Mouse (Mus musculus) small intestine, adult 2 months (tissue): ENCODE measurements at regions not wholly inside any gene's neighbourhood (a gene's known extent, or its start where the extent isn't known, plus 50 kb on each side); places are given as distances from the start of the nearest gene placed in this dataset.

Experiments
- H3K27ac ChIP-seq: fragments of 200-500 bp; 2 replicates; pipeline ENCODE4 v1.5.1; 2012; ENCODE audit warnings: low read depth, low read length, control low read depth, inconsistent platforms; ENCODE audit not compliant: insufficient read depth
- H3K27me3 ChIP-seq: fragments of 200-500 bp; 2 replicates; pipeline ENCODE4 v1.6.1; 2012; ENCODE audit warnings: mild to moderate bottlenecking, moderate library complexity, low read length, inconsistent platforms; ENCODE audit not compliant: control insufficient read depth, insufficient read depth
- H3K36me3 ChIP-seq: fragments of 200-500 bp; 2 replicates; pipeline ENCODE4 v1.6.1; 2012; ENCODE audit warnings: mild to moderate bottlenecking, low read length, control low read depth, inconsistent platforms; ENCODE audit not compliant: control insufficient read depth, insufficient read depth
- H3K4me1 ChIP-seq: fragments of 200-500 bp; 2 replicates; pipeline ENCODE4 v1.6.1; 2012; ENCODE audit warnings: low read length, inconsistent platforms, mixed read lengths; ENCODE audit not compliant: control insufficient read depth, insufficient read depth, insufficient read length
- H3K4me3 ChIP-seq: fragments of 200-500 bp; 2 replicates; pipeline ENCODE4 v1.5.1; 2012; ENCODE audit warnings: low read depth, mild to moderate bottlenecking, control low read depth, inconsistent platforms, low read length, moderate library complexity
- CTCF ChIP-seq: fragments of 200-500 bp; IDR thresholded peaks from 2 replicates; pipeline ENCODE4 v1.5.1; 2012; ENCODE audit warnings: low read depth, mild to moderate bottlenecking, control low read depth, inconsistent platforms, low read length, moderate library complexity, mixed read lengths; ENCODE audit not compliant: insufficient replicate concordance, insufficient read length; ENCODE audit errors: extremely low read depth
- POLR2A ChIP-seq: fragments of 200-500 bp; IDR thresholded peaks from 2 replicates; pipeline ENCODE4 v1.6.1; 2012; ENCODE audit warnings: low read depth, mild to moderate bottlenecking, control low read depth, inconsistent platforms, low read length, moderate library complexity
- WGBS: fragments of 180-500 bp; shearing (Covaris S2); methylation state at CpG from one replicate; pipeline ENCODE4 v1.1.7; 2018; 5-methylcytosine and 5-hydroxymethylcytosine counted together

DNA sequence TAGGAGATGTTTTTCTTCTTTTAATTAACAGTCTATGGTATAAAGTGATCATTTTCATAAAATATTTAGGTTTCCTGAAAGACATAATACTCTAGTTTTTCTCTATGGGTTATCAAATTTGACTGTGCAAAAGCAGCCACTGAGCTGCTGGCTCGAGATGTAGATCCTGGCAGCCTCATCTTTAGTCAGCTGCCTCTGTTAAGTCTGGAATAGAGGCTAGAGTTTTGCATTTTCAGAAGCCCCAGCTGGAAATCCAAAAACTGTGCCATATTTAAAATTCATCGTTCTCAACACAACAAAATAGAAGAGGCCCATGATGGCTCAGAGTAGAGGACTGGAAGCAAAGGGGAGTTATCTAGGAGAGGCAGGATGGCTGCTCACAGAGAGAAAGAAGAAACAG, 53.8 kb upstream of the Lpar1 start:
- Histone ChIP-seq H3K4me1 (no peaks in the 10 kb centered on the region), H3K36me3 (no peaks in the 10 kb centered on the region), H3K27me3 (no peaks in the 10 kb centered on the region), H3K4me3 (no peak overlapping the region), H3K27ac (no peak overlapping the region)
- WGBS: 84% methylated on average over 2 of the region's 2 CpGs
- TF ChIP-seq CTCF (no peak), POLR2A (no peak)

DNA sequence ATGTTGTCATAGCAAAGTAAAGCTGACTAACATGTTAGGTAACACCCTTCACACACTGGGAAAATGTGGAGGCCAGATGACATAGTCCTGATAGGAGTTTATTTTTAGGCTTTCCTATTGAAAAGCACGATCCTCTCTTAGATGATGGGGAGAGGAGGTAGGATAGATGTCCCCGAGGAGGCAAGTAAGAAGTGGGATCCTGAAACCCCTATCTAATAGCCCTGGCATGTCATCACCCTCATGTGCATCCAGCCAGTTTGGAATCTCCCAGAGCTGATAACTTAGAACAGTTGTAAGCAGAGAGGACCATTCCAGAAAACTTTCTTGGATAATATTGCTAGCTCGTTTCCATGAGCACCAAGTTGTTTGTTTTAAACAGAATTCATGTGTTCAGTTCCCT, 52.2 kb upstream of the Lpar1 start:
- no peak overlapping the region for H3K27ac ChIP-seq
- no peaks in the 10 kb centered on the region for H3K36me3 ChIP-seq
- no peaks in the 10 kb centered on the region for H3K27me3 ChIP-seq
- H3K4me3 ChIP-seq: no peak overlapping the region
- TF ChIP-seq CTCF: no peak
- TF ChIP-seq POLR2A: no peak
- WGBS: 66% methylated on average over 3 of the region's 3 CpGs
- no peaks in the 10 kb centered on the region for H3K4me1 ChIP-seq
